Mouse (Mus musculus) lung, postnatal 0 days (tissue): Measurements from ENCODE around the gene Gins1. TPM values are rescaled to one million over a fixed set of nuclear protein-coding genes. Genes with fewer than 3 reads are reported as not detected.

Experiments
- ATAC-seq: fragments of 200-750 bp; cut with Nextera tagmentation; 2 replicates; pipeline ENCODE4 v1.8.0; 2017; ENCODE audit warnings: moderate library complexity
- DNase-seq: peaks from one replicate; pipeline ENCODE4 v3.0.0-alpha.2; 2016; ENCODE audit warnings: low spot score
- H3K27ac ChIP-seq: fragments of 300-500 bp; sonication (generic); 2 replicates; pipeline ENCODE4 v1.5.1; 2014; ENCODE audit warnings: antibody characterized with exemption, mild to moderate bottlenecking, low read length, mixed read lengths
- H3K27me3 ChIP-seq: fragments of 300-500 bp; sonication (generic); replicated peaks from 2 replicates; pipeline ENCODE4 v1.6.1; 2014; ENCODE audit warnings: low read length, mixed read lengths; ENCODE audit not compliant: insufficient read depth
- H3K36me3 ChIP-seq: fragments of 300-500 bp; sonication (generic); 2 replicates; pipeline ENCODE4 v1.6.1; 2014; ENCODE audit warnings: low read length, mixed read lengths; ENCODE audit not compliant: insufficient read depth
- H3K4me1 ChIP-seq: fragments of 300-500 bp; sonication (generic); 2 replicates; pipeline ENCODE4 v1.6.1; 2014; ENCODE audit warnings: antibody characterized with exemption, low read depth, low read length, mixed read lengths; ENCODE audit not compliant: insufficient read depth
- H3K4me2 ChIP-seq: fragments of 300-500 bp; sonication (generic); replicated peaks from 2 replicates; pipeline ENCODE4 v1.6.1; 2014; ENCODE audit warnings: low read depth, mild to moderate bottlenecking, low read length, moderate library complexity, mixed read lengths
- H3K4me3 ChIP-seq: fragments of 300-500 bp; sonication (generic); 2 replicates; pipeline ENCODE4 v1.5.1; 2014; ENCODE audit warnings: low read depth, low read length
- H3K9ac ChIP-seq: fragments of 300-500 bp; sonication (generic); replicated peaks from 2 replicates; pipeline ENCODE4 v1.6.1; 2014; ENCODE audit warnings: low read depth, mild to moderate bottlenecking
- H3K9me3 ChIP-seq: fragments of 300-500 bp; sonication (generic); 2 replicates; pipeline ENCODE4 v1.6.1; 2016; ENCODE audit warnings: low read length, mixed read lengths
- CTCF ChIP-seq: IDR thresholded peaks from 2 replicates; pipeline ENCODE4 v1.5.1; 2016; ENCODE audit warnings: antibody characterized with exemption, mild to moderate bottlenecking
- EP300 ChIP-seq: IDR thresholded peaks from 2 replicates; pipeline ENCODE4 v1.6.1; 2016; ENCODE audit warnings: antibody characterized with exemption, mild to moderate bottlenecking, control low read depth
- WGBS: fragments of 180-500 bp; shearing (Covaris S2); extraction: QIAGEN DNeasy Blood & Tissue Kit; methylation state at CpG from one replicate; pipeline ENCODE4 v1.1.7; 2014; 5-methylcytosine and 5-hydroxymethylcytosine counted together
- polyA plus RNA-seq: library from polyadenylated mRNA; unstranded; fragments of >200 nt; fragmentation: Nextera tagmentation; extraction: Ambion mirVana; gene quantifications from 2 replicates; pipeline ENCODE4 v1.2.1, GENCODE M21; 2015

Gins1 gene
- polyA plus RNA-seq, 1 experiment from 2014 or later, result 4.4 TPM

- no peak overlapping the region for H3K4me2 ChIP-seq
- H3K4me1 ChIP-seq, result no peaks in the 10 kb centered on the region
- TF ChIP-seq EP300 (no peak), CTCF (no peak)
- no peak for DNase-seq
- H3K27ac ChIP-seq, result no peak overlapping the region
- H3K9ac ChIP-seq, result no peak overlapping the region
- H3K36me3 ChIP-seq, result no peaks in the 10 kb centered on the region
- H3K9me3 ChIP-seq, result no peaks in the 10 kb centered on the region
- no peak overlapping the region for H3K4me3 ChIP-seq
- 93% methylated on average over 6 of the region's 6 CpGs for WGBS
- ATAC-seq, result no peak
- H3K27me3 ChIP-seq, result no peaks in the 10 kb centered on the region
Measured at GRCm38 (mm10) chr2:150977676-150978075, 72.5 kb downstream of the Gins1 start.

GRCm38 (mm10) chr2:150978791-150979190 lies 73.6 kb downstream of the Gins1 start:
- H3K27me3 ChIP-seq, result no peaks in the 10 kb centered on the region
- 90% methylated on average over 3 of the region's 3 CpGs for WGBS
- H3K4me2 ChIP-seq, result no peak overlapping the region
- no peak overlapping the region for H3K9ac ChIP-seq
- no peaks in the 10 kb centered on the region for H3K36me3 ChIP-seq
- no peaks in the 10 kb centered on the region for H3K4me1 ChIP-seq
- no peak overlapping the region for H3K27ac ChIP-seq
- no peak for ATAC-seq
- no peak for DNase-seq
- H3K4me3 ChIP-seq, result no peak overlapping the region
- TF ChIP-seq CTCF, result no peak
- no peaks in the 10 kb centered on the region for H3K9me3 ChIP-seq

- no peak overlapping the region for H3K4me2 ChIP-seq
- 82% methylated on average over 14 of the region's 14 CpGs for WGBS
- H3K36me3 ChIP-seq, result no peaks in the 10 kb centered on the region
- no peaks in the 10 kb centered on the region for H3K27me3 ChIP-seq
- no peak for DNase-seq
- ATAC-seq, result no peak
- H3K4me1 ChIP-seq, result no peaks in the 10 kb centered on the region
- TF ChIP-seq EP300 (no peak), CTCF (no peak)
- no peak overlapping the region for H3K4me3 ChIP-seq
- H3K9ac ChIP-seq, result no peak overlapping the region
- no peak overlapping the region for H3K27ac ChIP-seq
- H3K9me3 ChIP-seq, result no peaks in the 10 kb centered on the region
Measured at GRCm38 (mm10) chr2:150979861-150980620, 74.8 kb downstream of the Gins1 start.

Other genes with a start within 250 kb of the Gins1 start
- gene Acss1, start 236.9 kb upstream of the Gins1 start, polyA plus RNA-seq, result 12.9 and 13.4 TPM in 2 replicates
- gene Vsx1, start 216.0 kb upstream of the Gins1 start, polyA plus RNA-seq, result not detected in 2 replicates
- 10.1 and 11.2 TPM in 2 replicates for gene Entpd6, start 156.4 kb upstream of the Gins1 start, polyA plus RNA-seq
- 43.5 and 56.6 TPM in 2 replicates for gene Pygb, start 118.7 kb upstream of the Gins1 start, polyA plus RNA-seq
- 56.5 and 57.3 TPM in 2 replicates for gene Abhd12, start 659 bp upstream of the Gins1 start, polyA plus RNA-seq
- 2.9 and 3.9 TPM in 2 replicates for gene Ninl, start 134.0 kb downstream of the Gins1 start, polyA plus RNA-seq
- 20.8 and 23.4 TPM in 2 replicates for gene Nanp, start 134.0 kb downstream of the Gins1 start, polyA plus RNA-seq
- not detected in 2 replicates for gene Gm14151, start 186.9 kb downstream of the Gins1 start, polyA plus RNA-seq
- gene Gm14147, start 192.8 kb downstream of the Gins1 start, polyA plus RNA-seq, result not detected in 2 replicates